Mouse (Mus musculus) thymus, adult 2 months (tissue): ENCODE measurements at regions not wholly inside any gene's neighbourhood (a gene's known extent, or its start where the extent isn't known, plus 50 kb on each side); places are given as distances from the start of the nearest gene placed in this dataset.

Experiments used
- CTCF ChIP-seq: fragments of 200-500 bp; IDR thresholded peaks from 2 replicates; pipeline ENCODE4 v1.5.1; 2012; ENCODE audit warnings: mild to moderate bottlenecking, control low read depth, low read length, moderate library complexity, borderline replicate concordance; ENCODE audit not compliant: control insufficient read depth, poor library complexity, insufficient read depth; ENCODE audit errors: extremely low read depth
- POLR2A ChIP-seq: fragments of 200-500 bp; IDR thresholded peaks from 2 replicates; pipeline ENCODE4 v1.6.1; 2012; ENCODE audit warnings: mild to moderate bottlenecking, low read length, control low read depth, moderate library complexity; ENCODE audit not compliant: control insufficient read depth, poor library complexity, insufficient read depth; ENCODE audit errors: extremely low read depth

DNA sequence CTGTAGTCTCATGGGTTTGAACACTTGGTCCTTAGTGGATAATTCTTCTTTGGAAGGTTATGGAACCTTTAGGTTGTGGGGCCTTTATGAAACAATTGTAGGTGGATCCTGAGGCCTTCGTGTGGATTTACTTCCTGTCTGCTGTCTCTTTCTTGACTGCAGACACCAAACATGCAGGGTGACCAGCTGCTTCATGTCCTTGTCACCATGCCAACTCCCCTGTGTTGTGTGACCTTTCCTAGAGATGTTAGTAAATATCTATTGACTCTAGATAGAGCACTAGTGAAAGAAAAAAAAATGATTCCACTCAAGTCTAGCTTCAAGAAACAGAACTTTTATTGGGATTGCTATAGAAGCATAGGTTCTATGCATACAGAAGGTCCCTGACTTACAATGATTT is 119.7 kb upstream of the Arhgap20 start:
- TF ChIP-seq POLR2A (no peak), CTCF (no peak)
